Mouse (Mus musculus) ovary, adult 18-20 months (tissue): ENCODE data around the gene Zfp451.

Source experiments
- DNase-seq: peaks from one replicate; pipeline ENCODE4 v3.0.0; 2022; ENCODE audit warnings: low spot score, mixed read lengths

Gene Zfp451

DNA sequence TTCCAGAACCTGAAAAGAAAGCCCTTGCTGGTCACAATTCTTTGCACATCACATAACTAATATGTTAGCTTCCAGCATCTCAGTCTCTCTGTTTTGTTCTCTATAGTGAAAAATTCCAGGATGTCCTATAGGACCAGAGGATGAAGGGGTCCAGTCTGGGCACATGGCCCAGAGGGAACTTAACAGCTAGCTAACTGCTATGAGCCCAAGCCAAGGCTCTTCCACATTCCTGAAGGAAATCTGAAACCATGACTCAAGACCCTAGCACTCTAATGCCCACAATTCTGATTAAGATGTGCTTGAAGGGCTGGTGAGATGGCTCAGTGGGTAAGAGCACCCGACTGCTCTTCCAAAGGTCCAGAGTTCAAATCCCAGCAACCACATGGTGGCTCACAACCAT lies 96.8 kb downstream of the Zfp451 start:
- no peak for DNase-seq

DNA sequence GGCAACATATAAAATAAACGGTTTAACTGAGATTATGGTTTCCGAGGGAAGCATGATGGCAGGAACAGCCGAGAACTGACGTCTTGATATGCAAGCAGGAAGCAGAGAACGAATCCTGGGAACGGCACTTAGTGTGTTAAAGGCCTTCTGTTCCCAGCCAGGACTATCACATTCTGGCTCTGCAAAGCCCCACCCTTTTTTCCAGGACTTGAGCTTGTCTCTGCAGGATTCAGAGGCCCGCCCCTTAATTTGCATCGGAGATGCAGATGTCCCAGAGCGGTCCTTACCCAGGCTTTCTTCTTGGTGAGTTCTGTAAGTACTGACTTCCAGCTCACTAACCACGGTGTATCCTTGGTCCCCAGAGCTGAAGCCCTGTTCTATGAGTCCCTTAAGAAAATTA lies 99.6 kb downstream of the Zfp451 start:
- DNase-seq: no peak

DNA sequence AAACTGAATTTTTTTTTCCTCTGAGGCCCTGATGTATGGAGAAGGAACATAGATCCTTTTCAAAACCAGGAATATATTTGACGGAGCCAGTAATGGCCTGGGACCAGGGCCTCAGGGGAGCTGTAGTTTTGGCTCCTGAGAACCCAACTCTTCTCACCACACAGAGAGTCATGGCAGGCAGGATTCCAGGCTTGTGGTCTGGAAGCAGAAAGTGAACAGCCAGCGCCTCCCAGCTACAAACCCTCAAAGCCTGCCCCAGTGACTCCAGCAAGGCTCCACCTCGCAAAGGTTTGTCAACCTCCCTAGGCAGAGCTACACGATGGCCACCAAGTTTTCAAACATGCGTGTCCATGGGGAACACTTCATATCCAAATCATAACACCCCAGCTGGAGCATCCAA lies 102.4 kb downstream of the Zfp451 start:
- DNase-seq: no peak
